Mouse (Mus musculus): Measurements from ENCODE around the gene Lrrc71.

Gene Lrrc71

DNA sequence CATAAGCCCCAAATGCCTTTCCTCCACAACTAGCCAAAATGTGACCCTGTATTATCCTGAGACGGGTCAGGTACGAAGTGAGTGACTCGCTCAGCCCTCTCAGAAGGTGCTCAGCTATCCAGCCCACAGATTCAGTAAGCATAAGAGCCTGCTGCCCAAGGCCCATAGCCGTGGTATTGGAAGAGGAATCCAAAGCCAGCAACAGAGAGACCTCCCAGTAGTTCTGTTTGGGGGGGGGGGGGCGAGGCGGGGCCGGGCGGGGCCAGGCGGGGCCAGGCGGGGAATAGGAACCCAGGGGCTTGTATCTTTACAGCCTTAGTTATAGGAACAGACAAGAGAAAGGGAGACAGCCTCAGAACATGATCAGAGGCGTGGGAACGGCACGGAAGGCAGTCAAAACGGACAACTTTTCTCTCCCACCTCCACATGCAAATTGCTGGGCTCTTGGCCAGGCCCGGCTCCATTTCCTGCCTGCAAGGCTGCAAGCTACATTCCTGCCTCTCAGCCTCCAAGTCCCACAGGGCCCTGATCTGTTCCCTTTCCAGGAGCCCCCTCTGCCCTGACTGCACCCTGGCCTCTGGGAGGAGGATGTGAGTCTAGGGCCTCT lies 15.4 kb upstream of the Lrrc71 start:
- DNase-seq (ENCODE audit: low spot score): peak; percentile 55

DNA sequence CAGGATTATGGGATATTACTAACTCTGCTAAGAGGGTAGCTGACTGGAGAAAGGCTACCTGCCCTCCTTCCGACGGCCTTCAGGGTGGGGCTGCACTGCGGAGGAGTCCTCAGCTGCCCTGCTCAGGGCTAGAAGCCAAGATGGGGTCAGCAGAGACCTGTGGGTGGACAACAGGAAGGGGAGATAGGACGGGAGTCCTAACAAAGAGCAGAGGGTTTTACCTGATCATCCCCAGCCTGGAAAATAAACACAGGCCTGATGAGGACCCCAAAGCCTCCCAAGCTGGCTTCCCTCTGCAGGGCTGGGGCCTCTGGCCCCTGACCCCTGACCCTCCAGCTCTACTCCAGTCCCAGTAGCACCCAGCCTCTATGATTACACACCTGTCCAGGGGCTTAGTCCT lies 14.8 kb upstream of the Lrrc71 start:
- DNase-seq (ENCODE audit: low spot score): no peak

DNA sequence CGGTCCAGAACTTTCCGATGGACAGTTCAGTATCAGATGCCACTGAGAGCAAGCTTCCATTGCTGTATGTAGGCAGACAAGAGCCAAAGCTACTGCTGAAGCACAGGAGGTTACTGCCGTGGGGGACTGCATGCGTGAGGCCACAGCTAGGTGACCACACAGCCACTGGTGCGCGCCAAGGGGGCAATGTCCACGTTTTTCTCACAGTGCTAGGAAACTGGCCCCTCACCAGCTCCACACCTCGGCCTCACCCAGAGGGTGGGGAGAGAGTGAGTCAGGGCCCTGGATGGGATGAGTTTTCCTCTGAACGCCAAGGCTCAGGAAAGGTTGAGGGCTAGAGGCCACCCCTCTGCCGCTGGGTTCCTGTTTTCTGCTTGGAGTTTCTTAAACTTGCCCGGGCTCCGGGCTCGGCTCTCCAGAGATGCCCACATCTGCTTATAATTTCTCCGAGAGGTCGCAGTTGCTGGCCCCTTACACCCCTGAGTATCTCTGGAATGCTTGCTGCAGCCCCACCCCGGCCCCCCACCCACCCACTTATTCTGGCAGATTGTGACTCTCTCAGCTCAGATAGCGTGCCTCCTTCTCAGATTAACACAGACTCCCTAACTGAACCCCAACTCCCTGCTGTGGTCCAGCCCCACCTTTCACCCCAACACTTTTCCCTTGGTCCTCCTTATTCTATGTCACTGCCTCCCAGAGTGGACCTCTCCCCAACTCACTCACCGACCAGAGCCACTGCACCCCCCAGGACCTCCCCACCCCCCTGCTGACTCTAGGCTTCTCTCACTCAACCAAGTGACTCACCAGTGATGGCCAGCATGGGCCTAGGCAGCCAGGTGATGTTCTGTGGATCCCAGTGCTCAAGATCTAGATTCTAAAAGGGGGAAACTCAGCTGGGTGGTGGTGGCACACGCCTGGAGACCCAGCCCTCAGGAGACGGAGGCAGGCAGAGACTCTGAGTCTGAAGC lies 13.3 kb upstream of the Lrrc71 start:
- peak; percentile 58 for DNase-seq (ENCODE audit: low spot score)

DNA sequence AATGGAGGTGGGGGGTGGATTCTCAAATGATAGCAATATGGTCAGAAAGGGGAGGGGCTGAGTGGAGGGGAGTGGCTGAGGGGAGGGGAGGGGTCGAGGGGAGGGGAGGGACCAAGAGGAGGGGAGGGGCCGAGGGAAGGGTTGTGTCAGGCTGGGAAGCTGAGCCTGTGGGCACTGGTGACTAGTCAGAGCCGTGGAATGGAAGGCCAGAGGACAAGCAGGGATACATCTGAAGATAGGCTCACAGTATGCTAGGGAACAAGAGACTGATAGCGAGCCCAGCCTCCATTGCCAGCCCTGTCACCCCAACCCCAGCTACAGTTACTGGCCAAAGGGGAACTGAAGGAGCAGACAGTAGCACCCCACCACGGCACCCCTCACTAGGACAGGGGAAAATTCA lies 10.2 kb upstream of the Lrrc71 start:
- peak; percentile 30 for DNase-seq (ENCODE audit: low spot score)

DNA sequence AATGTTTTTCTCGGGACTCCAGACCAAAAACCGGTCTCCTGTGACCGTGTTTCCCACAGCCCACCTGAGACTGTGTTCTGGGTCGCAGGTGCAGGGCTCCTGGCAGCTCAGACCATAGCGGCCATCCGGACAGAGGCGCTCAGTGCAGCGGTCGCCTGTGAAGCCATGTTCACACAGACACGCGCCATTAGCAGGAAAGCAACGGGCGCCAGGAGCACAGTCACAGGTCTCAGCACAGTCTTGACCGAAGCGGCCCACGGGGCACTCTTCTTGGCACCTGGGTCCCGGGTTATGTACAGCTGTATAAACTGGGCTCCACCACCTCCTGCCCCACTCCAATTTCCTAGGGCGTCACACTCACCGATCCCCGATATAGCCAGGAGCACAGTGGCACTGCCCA lies 8.1 kb upstream of the Lrrc71 start:
- DNase-seq (ENCODE audit: low spot score): no peak

DNA sequence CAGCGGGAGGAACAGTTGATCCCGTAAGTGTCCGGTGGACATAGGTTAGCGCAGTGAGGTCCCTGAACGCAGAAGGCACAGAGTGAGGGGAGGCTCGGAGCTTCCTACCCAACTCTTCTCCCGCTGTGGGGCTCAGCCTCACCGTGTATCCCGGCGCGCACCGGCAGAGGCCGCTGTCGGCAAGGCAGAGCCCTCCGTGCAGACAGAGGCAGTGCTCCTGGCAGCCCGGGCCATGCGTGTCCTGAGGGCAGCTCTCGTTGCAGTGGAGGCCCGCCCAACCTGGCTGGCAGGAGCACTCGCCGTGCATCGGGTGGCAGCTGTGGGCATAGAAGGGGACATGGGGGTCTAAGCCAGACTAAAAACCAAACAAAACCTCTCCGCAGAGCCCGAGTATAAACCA lies 7.5 kb upstream of the Lrrc71 start:
- peak; percentile 85 for DNase-seq (ENCODE audit: low spot score)

DNA sequence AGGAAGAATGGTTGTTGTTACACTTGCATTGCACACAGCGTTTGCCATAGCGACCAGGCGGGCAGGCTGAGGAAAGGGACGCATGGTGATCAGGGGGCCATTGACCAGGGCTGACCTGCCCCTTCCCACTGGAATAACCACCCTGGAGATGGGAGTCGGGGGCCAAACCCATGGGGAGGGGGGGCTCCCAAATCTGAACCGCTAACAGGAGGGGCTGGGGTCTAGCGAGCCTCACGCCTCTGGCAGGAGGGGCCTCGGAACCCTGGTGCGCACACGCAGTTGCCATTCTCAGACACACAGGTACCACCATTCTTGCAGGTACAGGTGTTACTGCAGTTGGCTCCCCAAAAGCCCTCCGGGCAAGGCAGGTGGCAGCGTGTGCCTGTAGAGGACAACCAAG lies 5.4 kb upstream of the Lrrc71 start:
- no peak for DNase-seq (ENCODE audit: low spot score)

DNA sequence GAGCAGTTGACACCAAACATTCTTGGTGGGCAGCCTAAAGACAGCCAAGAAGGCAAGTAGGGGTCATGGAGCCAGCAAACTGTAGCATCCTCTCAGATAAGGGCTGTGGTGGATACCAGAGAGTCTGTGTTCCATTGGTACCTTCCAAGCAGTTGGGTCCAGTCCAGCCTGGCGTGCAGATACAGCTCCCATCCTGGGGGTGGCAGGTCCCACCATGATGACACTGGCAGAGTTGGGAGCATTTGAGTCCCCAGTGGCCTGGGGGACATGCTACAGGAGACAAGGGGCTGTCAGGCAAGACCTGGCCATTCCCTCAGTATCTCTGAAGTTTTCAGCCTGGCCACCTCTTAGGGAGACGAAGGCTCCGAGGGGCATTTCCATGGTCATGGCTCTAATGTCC lies 4.1 kb upstream of the Lrrc71 start:
- DNase-seq (ENCODE audit: low spot score): no peak

DNA sequence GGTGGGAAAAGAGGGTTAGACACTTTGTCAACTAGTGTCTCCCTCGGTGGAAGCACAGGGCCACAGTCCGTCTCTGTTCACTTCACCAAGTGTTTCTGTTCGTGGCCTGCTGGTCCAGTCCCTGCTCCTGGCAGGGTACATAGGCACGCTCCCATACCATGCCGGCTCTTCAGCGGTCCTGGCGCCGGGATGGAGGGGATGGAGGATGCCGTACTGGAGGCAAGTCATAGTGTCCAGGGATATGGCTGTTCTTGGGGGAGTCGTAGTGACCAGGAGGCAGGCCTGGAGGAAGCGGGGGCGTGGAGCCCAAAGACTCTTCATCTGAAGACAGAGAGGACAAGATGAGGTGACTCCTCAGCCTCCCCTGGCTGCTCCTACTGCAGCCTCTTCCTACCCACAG lies 1.6 kb upstream of the Lrrc71 start:
- no peak for DNase-seq (ENCODE audit: low spot score)

DNA sequence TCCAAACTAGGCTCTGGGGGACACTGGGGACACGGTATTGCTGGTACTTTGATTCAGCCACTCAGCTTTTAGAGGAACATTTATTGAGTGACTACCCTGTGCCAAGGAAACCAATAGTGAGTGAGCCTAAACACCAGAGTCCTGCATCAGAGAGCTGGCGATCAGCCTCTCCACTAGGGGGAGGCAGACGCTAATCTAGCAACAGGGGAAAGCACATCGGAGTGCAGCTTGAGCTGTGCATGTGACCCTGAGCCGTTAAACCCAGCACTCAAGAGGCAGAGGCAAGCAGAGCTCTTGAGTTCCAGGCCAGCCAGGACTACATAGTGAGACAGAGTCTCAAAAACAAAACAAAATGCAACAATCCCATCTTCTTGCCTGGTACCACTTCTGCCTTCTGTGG lies 611 bp upstream of the Lrrc71 start:
- peak; percentile 70 for DNase-seq (ENCODE audit: low spot score)

DNA sequence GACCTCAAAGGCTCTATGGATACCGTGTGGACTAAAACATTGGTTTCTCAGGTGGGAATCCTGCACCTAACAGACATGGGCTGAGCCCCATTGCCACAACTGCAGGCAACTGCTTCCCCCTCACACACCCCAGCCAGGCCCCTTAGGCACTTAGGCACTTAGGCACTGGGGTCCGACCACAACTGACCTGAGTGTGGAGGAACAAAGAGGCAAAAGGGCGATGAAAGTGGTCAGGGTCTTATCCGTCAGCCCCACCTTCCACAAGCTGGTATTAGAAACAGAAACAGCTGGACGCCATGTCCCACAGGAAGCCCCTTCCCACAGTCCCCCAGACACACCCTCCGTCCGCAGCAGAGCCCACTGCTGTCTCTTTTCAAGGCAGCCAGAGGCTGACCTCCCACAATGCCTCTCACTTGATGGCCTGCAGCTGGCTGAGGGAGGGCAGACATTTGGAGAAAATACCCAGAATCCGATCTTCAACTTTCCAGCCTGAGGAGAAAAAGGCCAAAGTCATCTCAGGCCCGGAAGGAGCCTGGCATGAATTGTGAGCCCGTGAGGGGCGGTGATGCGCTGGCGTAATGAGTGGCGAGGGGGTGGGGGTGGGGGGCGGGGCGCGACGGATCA lies 3.3 kb downstream of the Lrrc71 start:
- peak; percentile 54 for DNase-seq (ENCODE audit: low spot score)

DNA sequence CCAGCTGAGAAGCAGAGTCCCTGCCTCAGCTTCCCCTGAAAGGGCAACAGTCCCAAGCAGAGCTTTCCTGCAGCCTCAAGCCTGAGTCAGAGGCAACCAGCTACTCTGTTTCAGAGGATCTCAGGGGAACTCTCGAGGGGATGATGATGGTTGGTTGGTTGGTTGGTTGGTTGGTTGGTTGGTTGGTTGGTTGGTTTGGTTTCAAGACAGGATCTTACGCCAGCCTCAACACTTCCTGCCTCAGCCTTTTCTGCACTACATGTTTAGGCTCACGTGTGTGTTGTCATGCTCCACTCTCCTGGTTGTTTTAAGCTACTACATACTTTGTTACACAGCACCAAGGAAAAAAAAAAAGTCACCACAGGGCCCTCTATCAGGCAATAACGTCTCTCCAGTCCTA lies 4.5 kb downstream of the Lrrc71 start:
- DNase-seq (ENCODE audit: low spot score): no peak

DNA sequence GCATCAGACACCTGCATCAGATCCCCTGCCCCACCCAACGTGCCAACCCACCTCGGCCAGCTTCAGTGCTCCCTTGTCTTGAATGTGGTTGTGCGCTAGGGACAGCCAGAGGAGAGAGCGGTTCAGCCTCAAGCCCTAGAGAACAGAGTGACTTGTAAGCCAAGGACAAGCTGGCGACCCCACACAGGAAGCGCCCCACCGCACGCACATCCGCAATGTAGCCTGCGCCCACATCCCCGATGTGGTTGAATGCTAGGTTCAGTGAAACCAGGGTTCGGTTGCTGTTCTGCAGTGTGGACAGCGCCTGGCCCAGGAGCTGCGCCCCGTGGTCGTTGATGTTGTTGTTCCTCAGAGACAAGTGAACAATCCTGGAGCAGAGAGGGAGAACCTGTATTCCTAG lies 5.7 kb downstream of the Lrrc71 start:
- no peak for DNase-seq (ENCODE audit: low spot score)

DNA sequence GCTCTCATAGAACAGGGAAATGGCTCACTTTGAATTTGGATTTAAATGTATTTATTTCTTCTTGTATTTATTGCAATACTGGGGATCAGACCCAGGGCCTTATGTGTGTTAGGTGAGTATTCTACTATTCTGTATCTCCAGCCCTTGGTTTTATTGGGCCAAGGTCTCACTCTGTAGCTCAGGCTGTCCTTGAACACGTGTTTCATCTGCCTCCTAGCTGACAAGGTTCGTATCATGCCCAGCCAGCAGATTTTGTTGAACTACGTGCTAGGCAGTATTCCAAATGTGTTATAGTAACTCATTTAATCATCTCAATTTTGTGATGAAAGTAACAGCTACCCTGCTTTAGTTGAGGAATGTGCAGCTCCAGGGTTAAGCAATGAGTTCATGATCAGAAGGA lies 6.4 kb downstream of the Lrrc71 start:
- no peak for DNase-seq (ENCODE audit: low spot score)

DNA sequence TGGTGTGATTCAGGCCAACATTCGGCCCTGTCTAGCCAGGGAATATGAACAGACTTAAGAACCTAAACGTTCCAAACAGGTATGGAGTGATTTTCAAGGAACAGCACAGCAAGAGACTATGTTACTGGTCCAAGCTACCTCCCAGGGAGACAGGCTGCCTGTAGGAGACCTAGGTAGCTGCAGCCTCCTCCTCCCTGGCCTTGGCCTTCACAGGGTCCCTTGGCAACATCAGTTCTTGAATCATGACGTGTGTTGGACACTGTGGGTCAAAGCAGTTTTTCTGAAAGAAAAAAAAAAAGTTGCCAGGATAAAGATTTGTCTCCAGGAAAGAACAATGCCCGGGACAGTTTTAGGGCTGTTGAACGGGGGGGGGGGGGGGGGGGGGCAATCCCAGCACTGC lies 9.5 kb downstream of the Lrrc71 start:
- DNase-seq (ENCODE audit: low spot score): no peak

DNA sequence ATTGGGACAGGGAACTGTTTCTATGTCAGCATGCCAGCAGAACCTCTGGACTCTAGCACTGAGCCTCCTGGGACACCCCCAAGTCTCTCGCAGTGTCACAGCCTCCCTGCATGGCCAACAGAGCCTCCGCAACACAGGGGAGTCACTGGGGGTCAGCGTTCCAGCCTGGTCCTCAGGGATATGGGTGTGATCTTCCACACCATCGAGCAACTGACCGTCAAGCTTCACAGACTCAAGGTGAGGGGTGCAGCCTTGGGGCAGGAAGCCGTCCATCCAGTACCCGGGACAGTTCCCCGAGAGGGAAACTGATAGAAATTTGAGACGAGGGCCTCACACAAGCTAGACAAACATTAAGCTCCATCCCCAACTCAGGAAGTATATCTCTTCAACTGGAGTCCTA lies 13.1 kb downstream of the Lrrc71 start:
- DNase-seq (ENCODE audit: low spot score): no peak

DNA sequence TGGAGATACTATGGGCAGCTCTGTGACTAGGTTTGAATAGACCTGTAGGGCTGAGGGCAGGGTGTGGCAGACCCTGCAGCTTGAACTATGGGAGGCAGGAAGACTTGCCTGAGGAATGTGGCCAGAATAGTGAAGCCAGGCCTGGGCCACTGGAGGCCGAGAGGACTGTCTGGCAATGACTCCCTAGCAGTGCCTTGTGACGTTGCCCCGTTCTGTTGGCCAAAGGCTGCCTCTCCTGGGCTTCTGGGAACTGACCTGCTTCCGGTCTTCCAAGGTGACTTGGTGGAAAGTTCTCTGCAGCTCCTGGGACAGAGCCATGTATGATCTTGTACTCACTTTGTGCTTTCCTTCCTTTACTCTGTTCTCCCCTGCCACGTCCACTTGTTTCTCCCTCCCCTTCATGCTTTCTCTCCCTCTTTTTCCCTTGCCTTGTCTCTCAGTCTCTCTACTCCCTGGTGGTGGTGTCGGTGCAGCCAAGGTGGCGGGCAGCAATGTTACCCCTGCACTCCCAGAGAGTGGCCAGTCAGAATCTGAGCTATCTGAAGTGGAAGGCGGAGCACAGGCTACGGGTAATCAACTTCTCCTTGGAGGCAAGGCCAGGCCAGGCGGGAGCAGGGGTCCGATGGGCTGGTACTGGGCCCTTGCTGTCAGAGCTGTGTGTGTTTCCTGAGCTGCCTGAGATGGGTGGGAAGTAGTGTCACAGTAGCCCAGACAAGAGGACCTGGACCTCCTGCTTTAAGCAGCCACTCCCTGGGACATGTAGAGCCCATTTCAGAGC lies 14.3 kb downstream of the Lrrc71 start:
- no peak for DNase-seq (ENCODE audit: low spot score)

DNA sequence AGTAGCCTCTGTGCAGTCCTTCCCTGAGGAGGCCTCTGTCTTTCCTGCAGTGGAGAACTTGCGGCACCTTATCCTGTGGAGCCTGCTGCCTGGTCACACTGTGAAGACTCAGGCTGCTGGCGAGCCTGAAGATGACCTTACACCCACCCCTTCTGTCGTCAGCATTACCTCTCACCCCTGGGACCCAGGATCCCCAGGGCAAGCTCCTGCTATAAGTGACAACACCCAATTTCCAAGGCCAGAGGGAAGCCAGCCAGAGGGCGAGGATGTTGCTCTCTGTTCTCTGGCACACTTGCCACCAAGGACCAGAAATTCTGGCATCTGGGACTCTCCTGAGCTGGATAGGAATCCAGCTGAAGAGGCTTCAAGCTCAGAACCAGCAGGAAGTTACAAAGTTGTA lies 15.3 kb downstream of the Lrrc71 start:
- no peak for DNase-seq (ENCODE audit: low spot score)

DNA sequence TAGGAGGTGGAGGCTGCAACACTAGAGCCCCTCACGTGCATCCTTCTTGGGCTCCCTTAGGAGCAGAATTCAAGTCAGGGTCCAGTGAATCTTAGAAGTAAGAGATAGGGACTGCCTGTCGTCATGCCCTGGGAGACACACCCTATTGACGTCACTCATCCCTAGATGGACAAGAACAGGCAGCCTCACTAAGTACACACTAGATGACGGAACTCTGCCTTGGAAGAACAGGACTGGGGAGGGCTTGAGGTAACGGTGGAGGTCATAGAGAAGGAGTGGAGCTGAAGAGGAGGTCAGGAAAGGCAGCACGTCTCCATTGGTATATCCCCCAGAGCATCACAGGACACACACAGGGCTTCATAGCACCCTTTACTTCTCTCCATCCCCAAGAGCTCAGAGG lies 19.7 kb downstream of the Lrrc71 start:
- DNase-seq (ENCODE audit: low spot score): no peak

DNA sequence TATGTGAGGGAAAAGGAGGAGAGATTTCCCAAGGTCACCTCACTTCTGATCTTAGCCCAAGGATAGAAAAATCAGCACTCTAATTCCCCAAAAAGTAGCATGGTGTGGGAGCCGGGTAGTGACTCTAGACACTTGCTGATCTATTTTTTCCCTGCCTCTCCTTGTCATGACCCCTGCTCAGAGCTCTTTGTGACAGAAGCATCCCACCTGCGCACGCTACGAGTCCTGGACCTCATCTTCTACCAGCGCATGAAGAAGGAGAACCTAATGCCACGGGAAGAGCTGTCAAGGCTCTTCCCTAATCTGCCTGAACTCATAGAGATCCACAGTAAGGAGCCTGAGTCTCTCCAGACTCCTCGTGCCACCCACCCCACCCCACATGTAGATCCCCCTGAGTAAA lies 22.2 kb downstream of the Lrrc71 start:
- DNase-seq (ENCODE audit: low spot score): no peak

DNA sequence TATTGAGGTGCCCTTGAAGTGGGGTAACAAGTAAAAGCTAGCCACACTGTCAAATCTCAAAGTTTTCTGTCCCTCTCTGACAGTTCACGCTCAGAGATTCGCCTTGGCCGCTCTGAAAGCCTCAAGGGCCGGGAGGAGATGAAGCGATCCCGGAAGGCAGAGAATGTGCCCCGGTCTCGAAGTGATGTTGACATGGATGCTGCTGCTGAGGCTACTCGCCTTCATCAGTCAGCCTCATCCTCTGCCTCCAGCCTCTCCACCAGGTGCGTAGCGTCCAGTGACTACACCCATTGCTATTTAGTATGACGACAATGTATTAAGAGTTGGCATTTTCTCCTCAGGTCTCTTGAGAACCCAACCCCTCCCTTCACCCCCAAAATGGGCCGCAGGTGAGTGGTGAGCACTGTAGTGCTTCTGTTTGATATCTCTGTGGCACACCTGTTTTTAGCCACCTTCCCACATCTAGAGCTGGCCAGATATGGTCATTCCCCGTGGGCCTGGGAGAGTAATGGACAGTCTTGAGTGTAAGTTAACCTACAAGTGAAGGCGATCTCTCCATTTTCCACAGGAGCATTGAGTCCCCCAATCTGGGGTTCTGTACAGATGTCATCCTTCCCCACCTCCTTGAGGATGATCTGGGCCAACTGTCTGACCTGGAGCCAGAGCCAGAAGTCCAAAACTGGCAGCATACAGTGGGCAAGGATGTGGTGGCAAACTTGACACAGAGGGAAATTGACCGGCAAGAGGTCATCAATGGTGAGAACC lies 22.8 kb downstream of the Lrrc71 start:
- DNase-seq (ENCODE audit: low spot score): no peak

DNA sequence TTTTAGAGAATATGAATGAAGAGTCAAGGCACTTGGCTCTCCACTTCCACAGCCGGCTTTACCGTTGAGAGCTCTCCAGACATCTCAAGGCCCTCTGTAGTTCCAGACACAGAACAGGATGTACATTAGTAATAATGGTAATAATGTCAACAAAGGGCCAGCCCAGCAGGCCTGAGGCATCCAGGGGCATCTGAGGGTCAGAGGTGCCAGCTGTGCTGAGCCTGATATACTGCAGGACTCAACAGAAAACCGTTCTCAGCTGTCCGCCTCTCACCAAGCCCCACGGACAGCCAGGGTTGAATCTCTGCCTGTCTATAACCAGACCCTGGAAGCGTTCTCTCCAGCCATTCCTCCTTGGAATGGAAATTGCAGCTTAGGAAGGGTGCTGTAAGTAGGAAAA lies 23.9 kb downstream of the Lrrc71 start:
- no peak for DNase-seq (ENCODE audit: low spot score)

Data from embryo, embryonic 10.5 days (tissue).